Mouse (Mus musculus) E14TG2a.4 (cell line): ENCODE results near the gene Ramac.

Experiments used
- CTCF ChIP-seq: conservative IDR thresholded peaks from 2 replicates; pipeline ENCODE4 v1.5.1; 2014; ENCODE audit warnings: low read length
- NANOG ChIP-seq: IDR thresholded peaks from 2 replicates; pipeline ENCODE4 v1.6.1; 2014; ENCODE audit warnings: borderline replicate concordance, low read length, mixed read lengths
- POU5F1 ChIP-seq: IDR thresholded peaks from 2 replicates; pipeline ENCODE4 v1.6.1; 2014; ENCODE audit warnings: low read length, borderline replicate concordance

- TF ChIP-seq CTCF (no peak), POU5F1 (no peak), NANOG (no peak)
Measured at GRCm38 (mm10) chr7:81775325-81775724, 12.6 kb downstream of the Ramac start.
